ENCODE assay signal across 8 mouse cellular contexts in genomic region chr10:40883644-40884278, GRCm38 (mm10). TPM values are rescaled to one million over a fixed set of nuclear protein-coding genes. Genes with fewer than 3 reads are reported as not detected.
A peak's percentile ranks its signal among the peaks of the same experiment; 100 is the strongest.
DNase-seq lines count a peak whose midpoint lies in the region; ATAC-seq and TF ChIP-seq lines count a peak whose summit lies in the region.

No protein-coding gene starts in this region.

- no peaks in the 10 kb centered on the region for H3K27me3 ChIP-seq in forebrain, postnatal 0 days (ENCODE audit: insufficient read depth, low read length)
- H3K27me3 ChIP-seq in liver, embryonic 11.5 days (replicated peaks; ENCODE audit: control insufficient read depth, insufficient read depth, low read length) = no peaks in the 10 kb centered on the region

- H3K4me2 ChIP-seq in forebrain, postnatal 0 days (ENCODE audit: low read depth) = peak overlapping the region; percentile 52
- H3K4me2 ChIP-seq in liver, embryonic 11.5 days = peak overlapping the region; percentile 99

- TF ChIP-seq CTCF in lung, adult 2 months (IDR thresholded peaks at IDR 0.05; ENCODE audit: insufficient read depth, low read length) = no peak
- peak; percentile 54 for TF ChIP-seq CTCF in forebrain, postnatal 0 days (IDR thresholded peaks at IDR 0.05; ENCODE audit: low read depth)

- no peaks in the 10 kb centered on the region for H3K9me3 ChIP-seq in forebrain, postnatal 0 days (ENCODE audit: low read length)
- no peaks in the 10 kb centered on the region for H3K9me3 ChIP-seq in liver, embryonic 11.5 days (ENCODE audit: control insufficient read depth, low read length)

- TF ChIP-seq POLR2A in lung, adult 2 months (IDR thresholded peaks at IDR 0.05; ENCODE audit: borderline replicate concordance, extremely low read depth, low read depth, low read length) = no peak

- under 1% methylated on average over 77 of the region's 87 CpGs for WGBS in lung, adult 2 months
- WGBS in forebrain, postnatal 0 days = 1% methylated on average over 62 of the region's 87 CpGs
- under 1% methylated on average over 72 of the region's 87 CpGs for WGBS in liver, embryonic 11.5 days

- peaks cover 10% of the 10 kb centered on the region for H3K4me1 ChIP-seq in lung, adult 2 months (ENCODE audit: control insufficient read depth, insufficient read depth, low read length)
- H3K4me1 ChIP-seq in forebrain, postnatal 0 days (ENCODE audit: insufficient read depth) = peaks cover 15% of the 10 kb centered on the region
- peaks cover 2% of the 10 kb centered on the region; the same call in 1 of the 2 replicates for H3K4me1 ChIP-seq in liver, embryonic 11.5 days (replicated peaks; ENCODE audit: control insufficient read depth, insufficient read depth, low read length)

- peak overlapping the region; percentile 99 for H3K27ac ChIP-seq in forebrain, postnatal 0 days (ENCODE audit: low read depth, low read length)
- peak overlapping the region; percentile 80 for H3K27ac ChIP-seq in liver, embryonic 11.5 days (ENCODE audit: low read depth, low read length)

- H3K4me3 ChIP-seq in lung, adult 2 months (replicated peaks; ENCODE audit: extremely low read depth, low read depth, low read length) = peak overlapping the region; percentile 97
- peak overlapping the region; percentile 90 for H3K4me3 ChIP-seq in forebrain, postnatal 0 days (ENCODE audit: low read depth, low read length)
- peak overlapping the region; percentile 95 for H3K4me3 ChIP-seq in liver, embryonic 11.5 days (ENCODE audit: low read depth, low read length)

- peak overlapping the region; percentile 93 for H3K9ac ChIP-seq in forebrain, postnatal 0 days
- H3K9ac ChIP-seq in liver, embryonic 11.5 days (ENCODE audit: low read depth, low read length) = peak overlapping the region; percentile 77

- ATAC-seq in activated CD4-positive, CD25-positive, alpha-beta regulatory T cell, adult 4 months = peak; percentile 20
- ATAC-seq in forebrain, postnatal 0 days = peak; percentile 90
- peak; percentile 73 for ATAC-seq in liver, embryonic 11.5 days (replicated peaks; ENCODE audit: low FRiP score)

- DNase-seq in lung, adult 2 months = peak; percentile 16
- no peak for DNase-seq in lung, adult 18-20 months
- peak; percentile 95 for DNase-seq in forebrain, postnatal 0 days
- no peak for DNase-seq in liver, embryonic 11.5 days (ENCODE audit: low spot score)
- no peak for DNase-seq in right cerebral cortex, adult 2 months (ENCODE audit: low spot score in 2 of 2)
- no peak for DNase-seq in ovary, adult 18-20 months (ENCODE audit: low spot score)
- DNase-seq in cerebellum, adult 11-12 months = no peak

- no peaks in the 10 kb centered on the region for H3K36me3 ChIP-seq in forebrain, postnatal 0 days (ENCODE audit: insufficient read depth)
- no peaks in the 10 kb centered on the region for H3K36me3 ChIP-seq in liver, embryonic 11.5 days (ENCODE audit: control insufficient read depth, insufficient read depth, low read length)

RNA-seq across cellular contexts. Expression of gene Wasf1, which starts 0.5 kb away (rescaled TPM):
- polyA plus RNA-seq in lung, adult 2 months (2012; rRNA removed) = 0.86 and 0.98 TPM in 2 replicates
- under 1 TPM in 1 of 2 experiments, not detected in 1; 0.29 TPM for polyA plus RNA-seq in activated CD4-positive, CD25-positive, alpha-beta regulatory T cell, adult 4 months (2017; shearing (Covaris generic))
- total RNA-seq in forebrain, postnatal 0 days (2014; rRNA removed) = 24.4 and 31.0 TPM in 2 replicates
- polyA plus RNA-seq in forebrain, postnatal 0 days (2015; fragmentation: Nextera tagmentation; extraction: Ambion mirVana) = 182 and 197 TPM in 2 replicates
- 11.3 and 13.8 TPM in 2 replicates for polyA plus RNA-seq in liver, embryonic 11.5 days (2014; fragmentation: Nextera tagmentation; extraction: Ambion mirVana)

RNA-seq across cellular contexts. Expression of gene Cdc40, which starts 0.7 kb away (rescaled TPM):
- 10.9 and 11.8 TPM in 2 replicates for polyA plus RNA-seq in lung, adult 2 months (2012; rRNA removed)
- 10 to 100 TPM; 62.1 to 66.4 TPM for polyA plus RNA-seq in activated CD4-positive, CD25-positive, alpha-beta regulatory T cell, adult 4 months (2017; shearing (Covaris generic))
- 20.6 and 26.5 TPM in 2 replicates for total RNA-seq in forebrain, postnatal 0 days (2014; rRNA removed)
- polyA plus RNA-seq in forebrain, postnatal 0 days (2015; fragmentation: Nextera tagmentation; extraction: Ambion mirVana) = 11.0 and 15.5 TPM in 2 replicates
- polyA plus RNA-seq in liver, embryonic 11.5 days (2014; fragmentation: Nextera tagmentation; extraction: Ambion mirVana) = 33.8 and 37.1 TPM in 2 replicates

Comparison
In these comparisons a context has a peak if more than half of its experiments do, and no peak if none do; other contexts are left out.
1. DNase-seq: peak in lung, adult 2 months (single experiment) and forebrain, postnatal 0 days (single experiment); none in lung, adult 18-20 months (0 of 2), liver, embryonic 11.5 days (single experiment), right cerebral cortex, adult 2 months (0 of 2), ovary, adult 18-20 months (single experiment) and cerebellum, adult 11-12 months (single experiment).
2. ATAC-seq: peak in every context shown above with its lines; median percentile 90 in forebrain, postnatal 0 days; 73 in liver, embryonic 11.5 days; 20 in activated CD4-positive, CD25-positive, alpha-beta regulatory T cell, adult 4 months.
3. RNA of gene Wasf1, which starts 0.5 kb away (polyA plus RNA-seq): 182 to 197 TPM in forebrain, postnatal 0 days; 11.3 to 13.8 TPM in liver, embryonic 11.5 days, 0.86 to 0.98 TPM in lung, adult 2 months and 0.29 TPM in activated CD4-positive, CD25-positive, alpha-beta regulatory T cell, adult 4 months; every median in the first group is over 10 times any median in the second.
4. Peak in every context shown above with its lines, with median percentiles within 50 percentile points of each other: H3K4me3 ChIP-seq.